Mouse (Mus musculus): ENCODE measurements around the gene Stk4.
A peak's percentile ranks its signal among the peaks of the same experiment; 100 is the strongest.

Gene Stk4

DNA sequence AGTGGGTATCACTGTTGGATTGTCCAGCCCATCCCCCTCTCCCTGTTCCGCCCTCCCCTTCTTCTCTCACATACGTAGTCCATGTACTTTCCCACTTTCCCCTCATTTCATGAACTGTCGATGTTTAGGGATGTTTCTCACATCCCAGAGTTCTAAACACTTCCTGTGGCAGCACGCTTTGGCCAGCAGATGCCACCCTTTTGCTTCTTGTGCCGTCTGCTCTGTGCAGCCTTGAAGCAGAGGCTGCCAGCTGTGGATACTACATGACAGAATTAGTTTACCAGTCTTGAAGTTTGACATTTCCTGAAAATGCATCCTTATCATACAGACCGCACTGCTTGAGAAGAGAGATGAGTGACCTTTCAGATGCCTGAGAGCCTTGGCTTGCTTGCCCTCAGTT, 64.4 kb downstream of the Stk4 start:
- DNase-seq, result peak; percentile 28

DNA sequence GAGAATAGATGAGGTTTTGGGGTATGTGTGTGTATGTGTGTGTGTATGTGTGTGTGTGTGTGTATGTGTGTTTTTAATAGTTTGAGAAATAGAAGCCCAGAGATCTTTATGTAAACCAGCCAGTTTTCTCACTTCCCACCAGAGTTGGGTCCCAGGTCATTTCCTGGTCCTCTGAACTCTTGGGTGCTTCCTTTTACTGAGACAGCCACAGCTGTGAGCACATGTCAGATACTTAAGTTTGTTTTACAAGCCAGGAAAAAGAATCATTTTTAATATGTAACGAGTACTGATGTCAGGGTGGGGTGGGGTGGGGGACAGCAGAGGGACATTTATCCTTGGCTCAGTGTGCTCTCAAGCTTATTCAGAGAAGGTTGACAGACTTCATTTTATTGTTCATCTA, 65.2 kb downstream of the Stk4 start:
- no peak for DNase-seq

DNA sequence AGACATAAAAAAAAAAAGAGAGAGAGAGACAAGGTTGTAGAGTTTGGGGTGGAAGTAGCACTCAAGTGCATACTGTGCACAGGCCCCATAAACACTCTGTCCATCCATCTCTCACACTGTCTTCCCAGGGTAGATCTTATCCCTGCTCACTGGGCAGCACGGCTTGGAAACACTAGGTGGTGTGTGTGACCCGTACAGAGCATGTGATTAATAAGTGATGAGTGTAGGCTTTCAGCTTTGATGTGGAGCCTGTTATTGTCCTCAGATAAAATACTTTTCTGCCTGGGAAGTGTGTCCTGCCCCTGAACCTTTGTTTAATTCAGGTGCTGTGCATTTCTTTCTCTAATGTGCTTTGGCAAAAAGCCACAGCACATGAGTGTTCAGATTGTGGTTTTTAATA, 66.3 kb downstream of the Stk4 start:
- no peak for DNase-seq

DNA sequence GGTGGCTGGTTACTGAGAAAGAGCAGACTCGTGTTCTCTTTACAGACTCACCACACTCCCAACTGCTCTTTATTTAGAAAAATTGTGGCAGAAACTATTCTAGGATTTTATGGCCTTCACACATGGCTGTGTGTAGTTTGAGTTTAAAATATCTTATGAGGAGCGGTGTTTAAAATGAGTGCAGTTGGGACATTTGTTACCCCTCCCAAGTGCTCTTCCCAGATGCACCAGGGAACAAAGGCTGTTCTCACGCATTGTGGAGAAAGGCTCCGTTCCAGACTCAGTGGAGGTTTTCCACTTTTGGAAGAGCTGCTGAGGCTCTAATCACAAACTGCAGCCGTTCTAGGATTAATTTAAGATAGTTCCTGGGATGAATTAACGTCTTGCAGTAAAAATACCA, 67.6 kb downstream of the Stk4 start:
- DNase-seq, result no peak

DNA sequence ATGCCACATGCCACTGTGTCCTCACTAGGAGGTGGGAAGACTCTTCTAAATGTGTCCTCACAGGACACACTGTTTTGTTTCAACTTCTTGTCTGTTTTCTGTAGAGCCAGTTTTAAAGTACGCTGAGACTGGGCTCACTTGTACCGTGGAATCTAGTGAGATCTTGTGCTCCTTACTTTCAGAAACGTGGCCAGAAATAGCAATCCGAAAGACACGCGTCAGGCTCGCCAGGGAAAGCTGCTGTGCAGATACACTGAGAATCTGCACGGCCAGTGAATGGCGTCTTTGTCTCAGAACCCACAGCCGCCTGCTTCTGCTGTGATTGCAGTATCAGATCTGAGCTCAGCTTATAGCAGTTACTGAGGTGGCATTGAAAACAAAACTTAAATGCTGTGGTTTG, 71.9 kb downstream of the Stk4 start:
- DNase-seq, result peak; percentile 43

DNA sequence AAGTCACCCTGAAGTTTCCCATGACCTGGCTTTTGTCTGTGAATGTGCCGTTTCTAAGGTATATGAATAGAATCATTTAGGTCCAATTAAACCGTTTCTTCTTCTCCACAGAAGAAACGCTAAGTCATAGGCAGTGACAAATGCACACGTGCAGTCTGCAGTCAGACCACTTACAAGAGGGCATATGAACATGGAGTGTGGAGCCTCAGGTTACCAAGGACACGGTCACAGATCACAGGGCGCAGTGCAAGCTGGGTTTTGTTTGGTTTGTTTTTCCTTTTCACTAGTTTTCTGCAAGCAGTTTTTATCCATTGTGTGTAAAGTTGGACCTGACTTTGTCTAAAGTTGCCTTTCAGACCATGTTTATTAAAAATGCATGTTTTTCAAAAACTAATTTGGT, 73.9 kb downstream of the Stk4 start:
- no peak for DNase-seq

DNA sequence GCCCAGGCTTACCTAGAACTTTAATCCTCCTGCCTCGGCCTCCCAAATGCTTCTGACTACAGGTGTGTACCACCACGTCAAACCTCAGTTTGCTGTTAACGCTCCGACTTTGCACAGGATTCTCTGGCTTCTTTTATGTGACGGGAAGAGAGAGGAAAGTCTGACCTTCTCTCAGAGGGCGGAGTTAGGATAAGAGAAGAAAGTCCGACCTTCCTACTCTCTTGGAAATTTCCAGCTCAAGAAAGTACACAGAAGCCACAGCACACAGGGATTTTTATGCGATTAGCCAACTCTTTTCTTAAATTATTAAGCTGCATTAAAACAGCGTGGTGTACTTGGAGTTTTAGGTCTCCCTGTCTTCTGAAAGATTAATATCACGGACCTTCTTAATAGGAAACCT, 74.4 kb downstream of the Stk4 start:
- DNase-seq, result no peak

DNA sequence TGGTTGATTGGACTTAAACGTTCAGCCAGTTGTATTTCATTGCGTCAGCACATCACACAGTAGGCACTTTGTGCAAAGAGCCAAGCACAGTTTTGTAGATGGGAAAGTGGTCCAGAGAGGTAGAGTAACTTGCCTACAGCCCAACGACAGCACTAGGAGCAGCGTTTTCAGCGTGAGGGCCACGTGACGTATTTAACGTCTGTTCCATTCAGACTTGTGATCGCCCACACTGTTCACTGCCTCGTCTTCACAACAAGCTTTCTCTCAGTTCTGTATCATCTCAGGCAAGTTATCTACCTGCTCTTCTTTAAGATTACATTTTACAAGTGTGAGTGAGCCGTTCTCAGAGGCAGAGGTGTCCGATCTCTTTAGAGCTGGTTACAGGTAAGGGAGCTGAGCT, 76.4 kb downstream of the Stk4 start:
- DNase-seq, result no peak

DNA sequence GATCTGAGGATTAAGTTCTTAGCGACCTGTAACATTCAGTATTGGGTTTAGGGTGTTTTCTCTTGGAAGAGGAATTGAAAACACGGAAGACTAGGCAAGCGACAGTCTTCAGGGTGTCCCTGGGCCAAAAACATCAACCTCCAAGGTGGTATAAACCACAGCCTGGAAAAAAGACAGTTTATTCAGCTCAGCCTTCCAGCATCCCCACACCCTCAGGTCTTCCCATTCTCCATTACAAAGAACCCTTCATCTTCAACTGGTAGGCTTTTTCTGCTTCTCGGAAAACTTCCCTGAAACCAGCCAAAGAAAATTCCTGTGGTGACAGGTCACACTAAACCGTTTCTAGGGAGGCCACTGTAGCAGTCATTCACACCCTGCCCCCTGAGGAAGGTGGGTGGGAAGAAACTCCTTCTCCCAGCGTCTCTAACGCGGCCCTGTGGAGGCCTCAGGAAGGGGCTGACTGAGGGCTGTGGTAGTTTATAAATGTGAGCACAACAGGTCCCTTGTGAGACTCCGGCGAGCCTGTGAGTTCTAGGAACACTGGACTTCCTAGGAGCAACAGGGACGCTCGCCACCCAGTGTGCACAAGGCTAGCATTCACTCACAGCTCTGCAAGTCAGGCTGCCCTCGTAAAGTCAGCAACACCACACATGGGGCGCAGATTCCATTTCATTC, 80.1 kb downstream of the Stk4 start:
- peak; percentile 44 for DNase-seq

DNA sequence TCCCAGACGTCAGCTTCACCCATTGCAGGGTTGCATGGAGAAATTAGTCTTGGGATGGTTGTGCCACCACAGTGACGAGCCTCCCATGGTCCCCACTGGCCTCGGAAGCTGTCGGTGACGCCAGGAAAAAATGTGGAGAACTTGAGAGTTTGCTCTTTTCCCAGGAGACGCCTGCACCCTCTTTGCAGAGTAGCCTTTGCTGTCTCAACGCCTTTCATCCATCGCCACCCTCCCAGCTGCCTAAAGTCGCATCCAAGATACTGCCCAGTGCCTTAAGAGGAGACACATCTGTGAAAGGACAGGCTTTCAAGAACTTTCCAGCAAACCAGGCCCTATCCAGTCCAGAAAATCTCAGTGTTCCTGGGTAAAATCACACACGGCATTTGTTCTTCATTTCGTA, 82.2 kb downstream of the Stk4 start:
- DNase-seq, result no peak

DNA sequence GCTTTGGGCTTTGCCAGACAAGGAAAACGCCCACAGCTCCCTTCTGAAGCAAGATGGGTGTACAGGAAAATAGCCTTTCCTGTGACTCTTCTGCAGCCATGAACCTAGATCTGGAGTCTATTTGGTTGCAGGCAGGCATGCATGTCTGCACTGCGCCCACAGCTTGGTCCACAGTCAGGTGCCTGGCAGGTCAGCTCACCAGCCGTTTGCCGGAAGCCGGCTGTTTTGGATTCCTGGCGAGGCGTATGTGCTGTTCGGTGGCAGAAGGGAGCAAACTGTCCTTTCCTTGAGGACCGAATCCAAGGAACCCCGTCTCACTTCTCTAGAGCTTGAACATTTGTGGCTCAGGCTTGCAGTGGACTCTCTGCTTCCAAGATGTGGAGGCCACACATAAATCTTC, 83.9 kb downstream of the Stk4 start:
- DNase-seq, result no peak

DNA sequence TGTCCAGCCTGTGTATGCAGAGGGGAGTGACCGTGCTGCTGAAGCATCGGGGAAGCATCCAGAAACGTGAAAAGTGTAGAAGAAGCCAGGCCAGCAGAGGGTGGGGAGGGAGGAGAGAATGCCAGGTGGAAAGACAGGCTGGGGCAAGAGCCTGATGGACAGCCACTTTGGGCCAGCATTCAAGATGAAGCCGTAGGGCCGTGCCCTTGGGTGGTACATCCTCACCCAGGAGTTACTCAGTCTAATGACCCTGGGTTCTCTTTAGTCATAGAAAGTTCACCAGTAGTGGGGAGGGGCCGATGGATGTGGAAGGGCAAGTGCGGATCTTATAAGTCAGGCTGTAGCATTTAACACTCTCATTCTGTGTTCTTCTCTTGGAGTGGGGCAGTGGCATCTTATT, 86.0 kb downstream of the Stk4 start:
- no peak for DNase-seq

DNA sequence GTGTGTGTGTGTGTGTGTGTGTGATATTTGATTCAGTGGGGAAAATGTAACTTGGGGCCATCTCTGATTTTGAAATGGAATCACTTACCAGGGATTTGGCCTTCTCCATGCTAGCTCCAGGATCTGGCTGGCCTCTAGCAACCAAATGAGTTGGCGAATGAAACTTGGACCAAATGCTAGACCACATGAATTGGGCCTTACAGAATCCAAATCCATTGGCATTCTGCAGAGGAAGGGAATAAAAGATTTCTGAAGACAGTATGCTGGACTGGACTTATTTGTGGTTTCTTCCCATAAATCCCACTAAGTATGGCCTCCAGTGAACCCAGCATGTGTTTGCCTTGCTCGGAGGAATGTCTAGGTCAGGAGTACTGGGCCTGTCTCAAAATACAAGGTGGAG, 88.7 kb downstream of the Stk4 start:
- no peak for DNase-seq

DNA sequence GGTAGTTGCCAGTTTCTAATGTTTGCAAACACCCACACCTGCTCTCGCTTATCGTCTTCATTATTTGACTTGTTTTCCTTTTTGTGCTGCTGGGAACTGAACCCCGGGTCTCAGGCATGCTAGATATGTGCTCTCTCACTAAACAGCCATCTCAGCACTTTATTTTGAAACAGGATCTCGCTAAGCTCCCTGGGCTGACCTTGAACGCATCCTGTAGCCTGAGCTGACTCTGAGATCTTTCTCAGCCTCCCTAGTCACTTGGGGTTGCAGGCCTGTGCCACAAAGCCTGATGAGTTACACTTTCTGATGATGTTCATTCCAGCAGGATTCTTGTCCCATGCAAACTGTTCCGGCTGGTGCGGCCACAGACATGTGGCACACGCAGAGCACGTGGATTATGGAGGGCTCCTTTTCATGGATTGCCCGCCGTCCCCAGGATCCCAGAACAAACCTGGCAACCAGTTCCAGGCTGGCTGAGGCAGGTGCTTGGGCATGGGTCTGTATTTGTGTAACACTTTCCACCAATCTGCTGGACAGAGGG, 91.5 kb downstream of the Stk4 start:
- no peak for DNase-seq

DNA sequence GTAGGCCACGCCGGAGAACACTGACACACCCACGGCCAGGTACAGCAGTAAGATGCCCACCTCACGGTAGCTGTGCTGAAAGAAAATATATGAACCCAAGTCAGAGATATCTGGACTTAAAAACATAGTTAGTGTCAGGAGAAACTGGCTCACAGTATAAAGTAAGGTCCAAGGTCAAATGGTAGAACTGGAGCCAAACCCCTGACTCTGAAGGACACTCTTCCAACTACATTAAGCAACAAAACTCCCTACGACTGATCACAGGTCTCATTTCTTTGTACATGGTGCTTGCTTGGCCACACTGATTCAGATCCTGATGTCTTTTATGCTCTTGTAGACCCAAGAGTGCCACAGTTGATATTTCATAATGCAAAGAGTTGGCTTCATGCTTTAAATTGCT, 94.8 kb downstream of the Stk4 start:
- DNase-seq, result no peak

DNA sequence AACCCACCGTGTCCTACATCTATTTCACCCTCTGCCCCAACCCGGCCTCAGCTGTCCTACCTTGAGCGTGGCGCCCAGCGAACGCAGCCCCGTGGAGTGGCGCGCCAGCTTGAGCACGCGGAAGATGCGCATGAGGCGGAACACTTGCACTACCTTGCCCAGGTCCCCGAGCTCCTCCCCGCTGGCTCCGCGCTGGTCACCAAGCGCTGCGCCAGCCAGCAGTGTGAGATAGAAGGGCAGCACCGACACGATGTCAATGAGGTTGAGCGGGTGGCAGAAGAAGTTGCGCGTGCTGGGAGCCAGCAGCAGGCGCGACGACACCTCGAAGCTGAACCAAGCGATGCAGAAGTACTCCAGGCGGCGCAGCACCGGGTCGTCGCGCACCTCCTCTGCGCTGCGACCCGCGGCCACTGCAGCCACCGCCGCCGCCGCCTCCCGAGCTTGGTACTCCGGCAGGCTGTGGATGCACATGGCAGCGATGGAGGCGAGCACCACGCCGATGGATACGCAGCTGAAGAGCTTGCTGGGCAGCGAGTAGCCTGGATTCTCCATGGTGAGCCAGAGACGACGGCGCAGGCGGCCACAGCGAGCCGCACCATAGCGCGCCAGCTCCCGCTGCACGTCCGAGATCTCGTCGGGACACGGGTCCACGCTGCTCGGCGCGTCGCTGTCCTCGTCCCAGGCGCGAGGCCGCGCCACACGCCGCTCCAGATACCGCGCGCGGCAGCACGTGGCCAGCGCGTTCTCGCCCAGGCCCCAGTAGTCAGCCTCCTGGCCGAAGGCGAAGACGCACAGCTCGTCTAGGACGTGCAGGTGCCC, 97.8 kb downstream of the Stk4 start:
- peak; percentile 26 for DNase-seq

DNA sequence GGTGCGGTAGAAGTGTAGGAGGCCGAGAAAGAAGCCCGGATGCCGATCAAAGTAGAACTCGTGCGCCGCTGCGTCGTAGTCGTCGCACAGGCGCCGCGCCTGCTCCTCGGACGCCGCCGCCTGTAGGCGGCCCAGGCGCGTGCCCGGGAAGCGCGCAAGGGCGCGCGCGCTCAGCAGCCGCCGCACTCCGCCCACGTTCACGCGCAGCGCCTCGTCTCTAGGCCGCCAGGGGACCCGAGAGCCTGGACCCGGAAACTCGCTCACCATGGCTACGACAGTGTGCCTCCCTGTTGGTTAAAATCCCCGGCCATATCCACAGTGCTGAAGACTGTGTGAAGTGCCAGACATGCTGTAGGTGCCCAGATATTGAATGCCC, 98.4 kb downstream of the Stk4 start:
- DNase-seq, result peak; percentile 54

DNA sequence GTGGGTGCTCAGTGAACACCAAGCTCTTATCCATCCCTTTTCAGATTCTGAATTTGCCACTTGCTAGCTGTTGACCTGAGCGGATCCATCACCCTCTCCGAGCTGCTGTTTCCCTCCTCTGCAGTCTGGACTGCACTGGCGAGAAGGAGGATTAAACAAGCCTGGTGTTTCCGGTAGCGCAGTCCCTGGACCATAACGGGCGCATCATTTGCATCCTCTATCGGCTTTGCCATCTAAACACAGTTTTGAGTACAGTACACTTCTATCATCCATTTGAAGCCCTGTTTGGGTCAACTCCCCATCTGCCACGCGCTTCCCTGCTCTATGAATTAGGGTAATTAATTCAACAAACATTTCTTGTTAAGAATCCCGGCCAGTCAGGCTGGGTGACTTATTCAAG, 100.2 kb downstream of the Stk4 start:
- DNase-seq, result peak; percentile 30

DNA sequence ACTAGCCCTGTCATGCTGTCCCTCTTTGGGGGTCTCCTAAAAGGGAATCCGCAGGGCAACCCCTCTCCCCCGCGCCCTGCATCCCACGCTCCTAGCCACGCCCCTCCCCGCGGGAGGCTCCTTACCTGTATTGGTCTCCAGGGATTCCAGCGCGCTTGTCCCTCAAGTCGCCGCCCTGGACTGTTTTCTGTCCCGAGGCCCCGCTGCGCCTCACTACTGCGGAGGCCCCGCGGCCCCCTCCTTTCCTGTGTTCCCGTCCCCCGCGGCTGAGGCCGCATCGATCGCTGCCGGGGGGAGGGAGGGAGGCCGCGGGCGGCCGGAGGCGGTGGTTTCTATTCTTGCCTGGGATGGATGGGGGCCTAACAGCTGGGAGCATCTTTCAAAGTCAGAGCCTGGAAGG, 100.8 kb downstream of the Stk4 start, which contains the start of gene Kcns1:
TSS of gene Kcns1 (minus strand) at position 212 of the 400 bp plus-strand sequence.
- peak; percentile 39 for DNase-seq

DNA sequence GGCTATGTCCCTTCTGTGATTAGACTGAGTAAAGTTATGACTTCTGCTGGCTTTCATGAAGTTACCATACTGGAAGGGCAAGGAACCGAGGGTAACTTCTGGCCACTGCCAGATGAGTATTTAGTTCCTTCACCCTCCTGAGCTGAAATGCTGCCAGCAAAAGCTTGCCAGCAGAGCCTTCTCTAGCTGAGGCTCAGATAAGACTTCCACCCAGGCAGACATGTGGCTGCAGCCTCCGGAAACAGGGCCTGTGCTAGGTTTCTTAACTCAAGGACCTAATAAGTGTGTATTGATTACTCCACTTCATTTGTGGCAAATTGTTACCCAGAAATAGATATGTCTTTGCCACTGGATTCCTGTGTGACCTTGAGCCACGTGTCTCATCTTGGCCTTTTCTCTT, 103.3 kb downstream of the Stk4 start:
- no peak for DNase-seq

DNA sequence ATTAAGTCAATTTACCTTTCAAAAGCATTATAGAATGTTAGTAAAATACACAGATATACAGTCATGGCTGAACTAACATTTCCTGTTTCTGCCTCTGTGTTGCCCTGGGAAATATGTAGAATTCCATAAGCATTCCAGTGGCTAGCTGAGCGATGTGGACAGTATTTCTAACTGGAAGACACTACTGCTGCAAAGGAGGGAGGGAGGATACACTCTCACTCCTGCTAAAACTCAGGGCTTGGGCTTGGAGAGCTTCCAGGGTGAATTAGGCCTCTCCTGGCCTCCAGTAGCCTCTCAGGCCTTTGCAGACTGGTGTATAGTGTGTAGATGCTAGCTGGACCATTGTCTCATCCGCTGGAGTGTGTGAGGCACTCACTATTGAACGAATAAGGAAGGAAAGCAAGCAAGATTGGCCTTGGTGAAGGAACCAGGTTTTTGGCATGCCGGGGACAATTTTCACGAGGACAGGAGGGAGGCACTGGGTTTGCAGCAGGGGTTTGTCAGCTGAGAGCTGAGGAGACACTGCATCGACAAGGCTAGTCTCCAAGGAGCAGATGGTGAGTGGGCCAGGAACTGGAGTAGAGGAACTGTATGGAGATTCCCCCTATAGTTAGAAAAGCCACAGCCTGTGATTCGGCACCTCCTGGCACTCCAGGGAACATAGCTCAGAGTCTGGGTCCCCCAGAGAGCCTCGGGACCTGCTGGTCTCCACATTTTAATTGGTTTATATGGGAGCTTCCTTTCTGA, 104.7 kb downstream of the Stk4 start:
- no peak for DNase-seq

DNA sequence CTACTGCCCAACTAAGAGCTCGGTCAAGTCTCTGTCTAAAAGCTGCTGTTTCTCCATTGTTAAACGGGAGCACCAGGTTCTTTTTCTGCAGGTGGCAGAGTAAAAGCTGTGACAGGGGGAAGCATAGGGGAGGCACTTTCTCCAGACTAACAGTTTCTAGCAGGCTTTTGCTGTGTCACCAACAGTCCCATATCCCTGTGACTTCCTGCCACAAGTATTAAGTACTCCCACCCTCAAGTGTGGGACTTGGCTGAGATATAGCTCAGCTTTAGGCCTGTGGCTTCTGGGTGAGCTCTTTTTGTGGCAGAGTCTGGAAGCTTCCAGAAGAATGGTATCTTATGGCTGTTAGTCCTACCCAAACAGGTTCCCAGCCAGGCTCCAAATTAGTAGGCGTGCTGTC, 105.7 kb downstream of the Stk4 start:
- DNase-seq, result no peak

DNA sequence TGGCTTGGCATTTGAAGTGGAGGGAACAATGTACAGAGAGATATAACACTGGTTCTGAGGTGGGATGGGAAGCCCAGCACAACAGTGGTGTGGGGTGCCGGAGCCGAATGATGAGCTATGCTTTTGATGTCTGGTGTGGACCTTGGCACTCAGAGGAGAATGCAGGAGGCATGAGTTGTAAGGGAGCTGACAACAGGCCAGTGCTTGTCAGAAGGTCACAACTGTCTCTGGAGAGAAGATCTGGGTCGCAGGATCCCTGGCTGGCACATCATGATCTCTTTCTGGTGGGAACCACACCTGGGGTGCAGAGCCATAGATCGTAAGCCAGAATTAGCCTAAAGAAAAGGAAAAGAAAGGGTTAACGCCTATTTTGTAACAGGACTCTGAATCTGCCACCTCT, 107.7 kb downstream of the Stk4 start:
- no peak for DNase-seq

DNA sequence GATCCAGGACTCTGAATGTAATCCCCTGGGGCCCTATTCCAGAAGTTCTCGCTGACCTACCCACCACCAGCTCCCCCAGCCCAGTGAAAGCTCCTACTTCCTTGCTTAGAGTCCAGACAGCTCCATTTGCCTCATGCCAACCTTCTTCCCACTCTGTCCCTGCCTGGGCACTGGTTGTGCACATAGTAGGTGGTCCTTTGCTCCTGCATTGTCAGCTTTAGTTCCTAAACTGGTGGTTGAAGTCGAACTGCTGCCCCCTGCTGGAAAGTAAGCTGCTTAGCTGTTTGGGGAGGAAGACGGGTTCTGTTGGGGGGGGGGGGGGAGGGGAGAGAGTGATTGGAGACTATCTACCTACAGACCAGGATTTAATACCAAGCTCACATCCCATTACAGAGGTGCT, 110.0 kb downstream of the Stk4 start:
- peak; percentile 34 for DNase-seq
